Mouse (Mus musculus) kidney, postnatal 10 days (tissue): ENCODE measurements around the gene Exo5.
A peak's percentile ranks its signal among the peaks of the same experiment; 100 is the strongest.

ENCODE experiments used
- DNase-seq: peaks from one replicate; pipeline ENCODE4 v3.0.0; 2021; ENCODE audit warnings: mixed read lengths

The Exo5 gene

DNA sequence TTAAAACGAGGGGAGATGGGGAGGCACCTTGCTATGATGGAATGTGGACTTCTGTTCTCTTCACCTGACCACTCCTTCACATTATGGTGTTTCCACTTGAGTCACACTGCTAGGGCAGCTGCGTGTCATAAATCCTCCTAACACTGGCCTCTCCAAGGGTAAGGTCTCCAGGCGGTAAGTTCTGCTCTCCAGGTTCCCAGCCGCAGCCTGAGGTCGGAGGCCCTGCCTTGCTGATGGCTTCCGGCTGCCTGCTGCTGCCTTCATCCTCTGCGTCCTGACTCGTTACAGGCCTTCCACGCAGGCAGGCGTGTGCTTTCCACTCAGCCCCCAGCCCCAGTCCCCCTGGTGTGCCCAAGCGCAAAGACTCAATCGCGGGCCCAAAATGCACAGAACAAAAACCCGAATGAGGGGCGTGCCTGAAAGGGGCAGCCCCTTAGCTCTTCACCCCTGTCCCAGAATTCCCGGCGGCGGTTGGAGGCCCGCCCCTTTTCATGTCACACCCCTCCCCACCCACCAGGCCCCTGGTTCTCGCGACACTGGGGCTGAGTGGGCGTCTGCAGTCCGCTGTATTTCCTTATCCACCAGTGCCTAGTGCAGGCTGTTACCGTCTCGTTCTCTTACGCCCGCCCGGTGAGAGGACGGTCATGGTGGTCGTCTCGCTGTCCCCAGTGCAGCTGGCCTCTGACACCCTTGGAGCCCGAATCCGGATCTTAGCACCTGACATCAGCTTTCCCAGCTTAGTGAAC lies at the start of gene Exo5:
Exo5 (minus strand) TSS at position 464 of the 746 bp plus-strand sequence.
- peak; percentile 96 for DNase-seq

DNA sequence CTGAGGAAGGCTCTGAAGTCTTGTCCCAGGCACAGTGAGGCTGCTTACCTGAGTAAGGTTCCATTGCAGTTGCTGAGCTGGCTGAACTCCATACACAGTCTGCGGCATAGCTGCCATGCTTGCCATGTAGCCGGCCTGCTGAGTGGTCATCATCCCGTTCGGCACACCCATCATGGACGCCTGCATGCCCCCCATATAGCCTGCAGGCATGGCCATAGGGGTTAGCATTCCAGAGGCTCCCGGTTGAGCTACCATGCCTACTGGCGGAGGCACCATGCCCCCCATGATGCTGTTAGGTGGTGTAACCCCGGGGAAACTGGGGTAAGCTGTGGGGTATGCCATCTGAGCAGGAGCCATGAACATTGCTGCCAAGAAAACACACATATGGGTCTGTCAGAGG lies 47.0 kb upstream of the Exo5 start:
- no peak for DNase-seq

DNA sequence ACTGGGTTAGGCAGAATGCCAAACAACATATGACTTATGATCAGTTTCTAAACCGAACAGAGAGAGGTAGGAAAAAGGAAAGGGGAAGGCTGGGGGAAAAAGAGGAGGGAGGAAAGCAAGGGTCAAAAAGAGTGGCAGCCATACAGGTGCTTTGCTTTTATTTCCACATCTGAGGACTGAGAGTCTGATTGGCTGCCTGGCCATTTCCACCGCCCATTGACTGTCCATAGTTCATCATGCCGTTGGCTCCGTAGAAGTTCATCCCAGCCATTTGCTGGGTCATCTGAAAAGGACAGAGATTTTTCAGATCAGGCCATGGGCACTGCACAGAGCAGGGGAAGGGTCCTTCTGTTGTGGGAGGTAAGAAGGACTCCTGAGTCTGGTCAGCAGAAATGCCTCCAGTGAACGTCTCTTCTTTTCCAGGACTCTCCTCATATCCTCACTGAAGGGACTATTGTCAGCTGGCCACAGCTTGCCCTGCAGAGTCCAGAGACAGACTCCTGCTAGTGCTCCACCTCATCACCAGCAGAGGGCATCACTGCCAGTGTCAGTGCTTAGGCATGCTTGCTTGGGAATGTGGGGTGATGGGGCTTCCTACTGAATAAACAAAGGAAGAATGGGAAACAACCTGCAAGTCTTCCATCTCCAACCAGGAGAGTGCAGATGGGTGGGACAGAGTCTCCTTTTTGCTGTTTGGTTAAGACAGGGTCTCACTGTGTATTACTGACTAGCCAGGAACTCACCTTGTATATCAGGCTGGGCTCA lies 44.7 kb upstream of the Exo5 start:
- peak; percentile 64 for DNase-seq

DNA sequence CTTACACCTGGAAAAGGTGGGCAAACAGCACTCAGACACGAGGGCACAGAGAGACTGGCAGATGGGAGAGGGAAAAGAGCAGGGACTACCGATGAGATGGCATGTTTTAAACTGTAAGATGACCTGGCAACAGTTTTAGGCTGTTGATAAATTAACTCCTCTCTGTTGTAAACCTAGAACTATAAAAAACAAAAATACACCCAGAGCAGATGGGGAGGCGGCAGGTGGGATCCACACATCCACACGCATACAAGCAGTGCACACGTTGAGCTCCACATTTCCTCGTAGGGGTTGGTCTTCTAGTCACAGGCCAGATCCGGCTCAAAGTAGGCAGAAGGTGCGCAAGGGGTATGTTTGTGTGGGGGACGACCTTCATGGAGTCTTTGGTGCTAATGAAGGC lies 43.7 kb upstream of the Exo5 start:
- no peak for DNase-seq

DNA sequence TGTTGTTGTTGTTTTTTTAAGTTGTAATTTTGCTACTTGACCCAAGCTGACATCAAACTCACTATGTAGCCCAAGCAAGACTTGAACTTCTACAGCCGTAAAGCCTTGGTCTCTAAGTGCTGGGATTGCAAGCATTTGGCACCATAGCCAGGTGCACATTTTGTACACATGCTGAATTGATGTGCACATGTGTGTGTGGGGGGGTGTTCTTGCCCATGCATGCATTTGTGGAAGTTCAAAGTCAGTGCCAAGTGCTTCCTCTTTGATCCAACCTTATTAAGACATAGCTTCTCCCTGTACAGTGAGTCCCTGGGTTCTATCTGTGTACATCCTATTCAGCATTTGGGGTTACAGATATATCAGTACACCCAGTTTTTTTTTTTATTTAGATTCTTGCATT lies 30.8 kb upstream of the Exo5 start:
- no peak for DNase-seq

DNA sequence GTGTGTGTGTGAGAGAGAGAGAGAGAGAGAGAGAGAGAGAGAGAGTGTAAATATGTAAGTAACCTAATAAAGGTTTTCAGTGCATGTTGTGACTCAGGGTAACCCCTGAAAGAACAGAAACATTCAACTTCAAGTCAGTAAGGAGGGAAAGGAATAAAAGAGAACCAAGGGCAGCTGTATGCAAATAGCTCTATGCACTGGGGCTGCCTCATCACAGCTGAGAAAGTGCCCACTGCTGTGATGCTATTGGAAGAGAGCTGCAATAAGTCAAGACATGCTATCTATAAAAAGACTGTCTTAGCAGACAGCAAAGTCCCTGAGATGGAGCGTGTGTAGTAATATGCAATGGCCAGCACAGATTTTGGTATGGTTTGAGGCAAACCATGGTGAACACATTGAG lies 28.9 kb upstream of the Exo5 start:
- DNase-seq, result no peak

DNA sequence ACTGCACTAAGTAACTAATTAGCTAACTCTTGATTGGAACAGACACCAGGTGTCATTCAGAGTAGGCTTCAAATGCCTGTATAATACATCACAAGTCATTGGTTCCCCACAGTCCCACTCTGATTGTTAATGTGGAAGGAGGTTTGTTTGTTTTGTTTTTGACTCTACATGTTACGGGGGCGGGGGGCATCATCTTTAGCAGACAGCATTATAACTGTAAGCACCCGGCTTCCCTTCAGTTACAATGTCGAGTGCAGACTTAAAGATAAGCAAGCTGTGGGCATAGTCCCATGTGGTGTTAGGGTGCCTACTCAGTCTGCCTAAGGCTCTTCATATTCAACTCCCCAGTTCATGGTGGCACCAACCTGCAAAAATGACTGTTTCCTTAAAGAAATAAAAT lies 28.2 kb upstream of the Exo5 start:
- no peak for DNase-seq

DNA sequence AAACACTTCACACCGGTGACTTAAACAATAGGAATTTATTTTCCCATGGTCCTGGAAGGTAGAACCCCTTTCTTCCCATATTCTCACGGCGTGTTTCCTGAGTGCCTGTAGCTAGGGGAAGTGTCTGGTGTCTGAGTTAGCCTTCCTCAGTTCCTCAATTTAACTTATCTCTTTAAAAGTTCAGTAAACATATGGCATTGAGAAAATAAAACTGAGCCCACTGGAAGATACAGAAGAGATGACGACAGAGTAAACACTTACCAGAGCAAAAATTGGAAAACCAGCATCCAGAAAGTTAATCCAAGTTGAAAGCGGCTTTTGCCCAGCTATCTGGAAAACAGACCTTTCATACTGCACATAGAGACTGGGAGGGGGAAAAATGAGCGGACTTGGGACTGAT lies 27.3 kb upstream of the Exo5 start:
- DNase-seq, result no peak

DNA sequence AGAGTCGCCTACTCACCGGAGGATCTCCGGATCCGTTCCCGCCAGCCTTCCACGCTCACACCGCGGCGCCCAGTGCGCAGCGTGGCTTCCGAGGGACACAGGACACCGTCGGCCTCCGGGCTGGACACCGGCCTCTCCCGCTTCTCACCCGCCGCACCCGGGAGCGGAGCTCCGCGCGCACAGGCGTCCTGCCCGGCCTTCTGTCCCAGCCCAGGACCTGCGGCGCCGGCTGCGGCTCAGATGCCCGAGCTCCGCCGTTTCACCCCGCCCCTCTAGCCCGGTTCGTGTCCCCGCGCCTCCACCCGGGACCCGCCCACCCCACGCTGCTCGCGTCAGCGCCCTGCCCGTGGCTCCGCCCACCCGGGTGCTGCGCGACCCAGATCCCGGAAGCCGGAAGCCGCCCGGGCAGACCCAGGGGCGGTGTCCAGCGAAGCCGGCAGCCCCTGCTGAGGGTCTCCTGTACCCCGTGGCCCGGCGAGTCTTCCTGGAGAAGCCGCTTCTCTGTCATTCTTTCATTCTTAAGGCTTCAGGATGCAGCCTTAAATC lies 26.7 kb upstream of the Exo5 start, which contains the start of gene Zfp69:
Zfp69 (minus strand) TSS at position 272 of the 546 bp plus-strand sequence.
- DNase-seq, result peak; percentile 97

DNA sequence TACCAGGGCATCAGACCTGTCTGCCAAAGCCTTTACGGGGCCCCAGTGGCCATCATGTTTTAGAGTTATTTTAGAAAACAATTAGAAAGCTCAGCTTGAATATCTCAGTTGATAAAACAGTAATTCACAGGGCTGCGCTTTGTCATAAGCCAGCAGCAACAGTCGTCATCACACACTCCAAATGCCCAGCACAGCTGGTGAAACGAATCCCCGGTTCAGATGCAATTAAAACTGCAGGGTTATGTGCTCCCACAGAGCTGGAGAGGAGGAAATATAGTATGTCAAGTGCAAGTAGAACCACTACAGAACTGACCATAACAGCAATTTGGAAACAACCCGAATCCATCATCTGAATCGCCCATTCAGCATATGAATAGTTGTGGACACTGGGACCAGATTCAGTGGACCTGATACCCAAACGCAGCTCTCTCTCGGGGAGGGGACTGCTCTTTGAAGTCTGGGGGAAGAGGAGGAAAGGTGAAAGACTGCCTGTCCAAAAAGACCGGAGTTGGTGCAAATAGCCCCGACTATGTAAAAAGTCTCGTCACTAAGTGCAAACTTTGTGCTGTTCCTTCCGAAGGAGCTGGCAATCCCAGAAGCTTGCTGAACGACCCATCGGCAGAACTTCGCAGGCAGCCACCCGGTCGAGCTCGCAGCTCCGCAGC lies 26.1 kb upstream of the Exo5 start:
- peak; percentile 15 for DNase-seq

DNA sequence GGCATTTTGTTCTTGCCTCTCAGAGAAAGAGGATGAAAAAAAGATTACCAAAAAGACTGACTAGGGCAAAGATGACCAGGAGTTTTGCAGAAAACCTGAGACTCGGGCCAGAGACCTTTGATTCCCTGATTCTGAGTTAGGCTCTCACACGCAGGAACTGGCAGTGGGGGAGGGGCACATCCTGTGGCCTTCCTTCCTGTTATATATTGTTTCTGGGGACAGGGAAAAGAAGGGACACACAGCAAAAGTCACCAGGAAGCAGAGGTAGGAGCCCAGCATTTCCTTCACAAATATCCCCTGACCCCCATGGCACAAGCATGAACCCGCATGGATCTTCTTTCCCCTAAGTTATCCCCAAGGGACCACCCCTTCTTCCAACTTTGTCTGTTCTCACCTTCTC lies 24.1 kb upstream of the Exo5 start:
- DNase-seq, result peak; percentile 76

DNA sequence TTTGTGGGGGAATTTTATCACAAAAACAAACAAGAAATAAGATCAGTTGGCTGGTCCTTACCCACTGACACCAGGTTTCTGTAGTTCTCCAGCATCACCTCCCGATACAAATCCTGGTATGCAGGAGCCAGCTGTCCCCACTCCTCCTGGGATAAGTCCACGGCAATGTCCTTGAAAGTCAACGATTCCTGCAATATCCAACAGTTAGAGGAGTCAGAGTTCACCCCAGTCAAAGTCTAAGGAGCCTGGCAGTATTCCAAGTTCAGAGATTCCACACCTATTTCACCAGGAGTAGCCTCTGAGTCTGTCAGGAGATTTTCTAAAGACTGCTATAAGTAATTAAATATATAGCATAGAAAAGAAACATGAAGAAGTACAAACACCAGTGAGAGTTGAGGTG lies 10.2 kb upstream of the Exo5 start:
- DNase-seq, result no peak

DNA sequence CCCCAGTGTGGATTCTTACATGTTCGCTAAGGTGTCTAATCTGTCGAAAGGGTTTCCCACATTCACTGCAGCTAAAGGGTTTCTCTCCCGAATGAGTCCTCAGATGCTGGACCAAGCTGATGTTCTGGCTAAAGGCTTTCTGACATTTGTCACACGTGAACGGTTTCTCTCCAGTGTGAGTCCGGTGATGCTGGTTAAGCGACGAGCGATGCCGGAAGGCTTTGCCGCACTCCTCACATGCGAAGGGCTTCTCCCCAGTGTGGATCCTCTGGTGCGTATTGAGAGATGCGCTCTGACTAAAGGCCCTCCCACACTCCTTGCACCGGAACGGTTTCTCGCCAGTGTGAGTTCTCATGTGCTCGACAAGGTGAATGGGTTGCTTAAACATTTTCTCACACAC lies 5.9 kb upstream of the Exo5 start:
- DNase-seq, result no peak

DNA sequence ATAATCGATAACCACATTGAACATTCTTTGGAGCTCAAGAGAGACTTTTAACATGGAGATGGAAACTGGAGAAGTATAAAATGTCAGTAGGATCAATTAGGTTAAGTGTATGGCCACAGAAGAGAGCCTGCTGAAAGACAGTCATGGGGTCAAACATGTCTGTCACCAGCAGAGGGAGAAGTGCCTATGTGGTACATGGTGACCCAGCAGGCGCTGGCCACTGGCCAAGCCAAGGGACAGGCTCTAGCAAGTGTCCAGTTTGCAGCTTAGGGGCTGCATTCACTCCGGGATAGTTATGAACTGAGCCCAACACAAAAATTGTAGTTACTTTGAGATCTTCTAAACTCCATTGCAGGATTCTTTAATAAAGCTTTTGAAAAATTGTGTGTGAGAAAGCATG lies 3.9 kb upstream of the Exo5 start:
- DNase-seq, result peak; percentile 51

DNA sequence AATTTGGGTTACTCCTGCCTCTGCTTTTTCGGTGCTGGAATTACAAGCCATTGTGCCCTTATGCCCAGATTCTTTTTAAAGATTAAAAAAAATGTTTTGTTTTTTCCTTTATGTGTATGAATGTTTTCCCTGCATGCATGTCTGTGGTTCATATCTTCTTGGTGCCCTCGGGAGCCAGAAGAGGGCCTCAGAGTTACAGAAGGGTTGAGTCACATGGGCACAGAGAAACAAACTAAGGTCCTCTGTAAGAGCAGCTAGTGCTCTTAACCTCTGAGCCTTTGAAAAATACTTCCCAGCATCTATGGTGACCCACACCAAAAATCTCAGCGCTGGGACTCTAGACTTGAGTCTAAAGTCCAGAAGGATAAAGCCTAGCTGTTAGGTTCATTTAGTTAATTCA lies 569 bp upstream of the Exo5 start:
- peak; percentile 57 for DNase-seq

DNA sequence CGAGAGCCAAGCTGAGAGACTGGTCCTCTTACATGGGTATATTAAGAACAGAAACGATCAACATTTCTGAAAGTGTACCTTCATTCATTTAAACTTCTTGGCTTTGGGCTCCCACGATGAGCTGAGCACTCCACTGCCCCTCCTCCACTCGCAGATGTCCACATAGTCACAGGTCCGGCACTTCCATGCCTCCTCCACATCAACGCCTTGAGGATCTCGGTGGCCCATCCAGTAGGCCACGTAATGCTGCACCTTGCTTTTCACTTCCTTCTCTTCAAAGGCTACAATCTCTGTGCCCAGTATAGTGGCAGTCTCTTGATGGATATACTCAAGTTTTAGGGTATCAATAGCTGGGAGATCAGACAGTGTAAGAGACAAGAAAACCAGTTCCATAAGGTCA lies 3.4 kb downstream of the Exo5 start:
- DNase-seq, result no peak

DNA sequence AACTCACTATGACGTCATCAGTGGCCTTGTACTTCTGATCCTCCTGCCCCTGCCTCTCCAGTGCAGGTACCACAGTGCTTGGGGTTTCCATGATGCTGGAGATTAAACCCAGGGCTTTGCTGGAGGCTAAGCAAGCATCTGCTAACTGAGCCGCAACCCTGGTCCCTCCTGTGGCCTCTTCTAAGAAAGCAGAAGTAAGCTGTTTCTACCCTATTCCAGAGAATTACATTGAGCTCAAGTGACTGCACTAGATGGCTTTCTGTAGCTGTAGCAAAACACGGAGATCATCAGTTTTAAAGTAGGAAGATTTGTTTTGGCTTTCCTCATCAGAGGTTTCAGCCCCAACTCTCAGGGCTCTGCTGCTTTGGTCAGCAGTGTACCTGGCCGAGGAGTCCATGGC lies 10.3 kb downstream of the Exo5 start:
- DNase-seq, result no peak

DNA sequence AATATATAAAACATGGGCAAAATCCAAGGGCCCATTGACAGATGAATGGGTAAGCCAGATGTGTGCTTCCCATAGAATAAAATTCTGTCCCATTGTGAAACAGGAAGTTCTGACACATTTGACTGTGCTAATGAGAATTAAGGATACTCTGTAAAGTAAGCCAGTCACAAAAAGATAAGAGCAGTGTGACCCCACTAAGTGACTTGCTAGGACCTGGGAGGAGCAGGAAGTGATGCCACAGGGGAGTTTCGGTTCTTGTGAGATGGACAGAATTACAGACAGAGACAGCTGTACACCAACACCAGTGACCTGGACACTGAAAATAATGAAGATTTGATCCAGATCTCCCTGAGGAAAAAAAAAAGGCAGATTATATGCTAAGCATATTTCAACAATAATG lies 11.0 kb downstream of the Exo5 start:
- DNase-seq, result no peak

DNA sequence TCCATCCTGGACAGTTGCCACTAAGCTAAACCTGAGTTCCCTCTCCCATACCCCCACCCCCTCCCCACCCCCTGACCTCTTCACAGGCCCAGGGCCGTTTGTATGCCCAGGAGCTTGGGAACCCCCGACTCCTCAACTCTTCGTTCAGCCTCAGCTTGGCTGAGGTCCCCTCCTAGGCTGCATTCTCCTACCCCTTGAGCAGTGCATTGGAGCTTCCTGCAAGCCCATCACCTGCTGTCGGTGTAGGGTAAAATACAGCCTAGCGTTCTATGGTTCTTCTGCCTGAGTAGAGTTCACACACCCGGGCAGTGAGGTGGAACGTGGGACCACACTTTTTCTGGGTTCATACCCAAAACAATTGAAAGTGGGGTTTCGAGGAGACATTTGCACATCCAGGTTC lies 11.4 kb downstream of the Exo5 start:
- DNase-seq, result no peak

DNA sequence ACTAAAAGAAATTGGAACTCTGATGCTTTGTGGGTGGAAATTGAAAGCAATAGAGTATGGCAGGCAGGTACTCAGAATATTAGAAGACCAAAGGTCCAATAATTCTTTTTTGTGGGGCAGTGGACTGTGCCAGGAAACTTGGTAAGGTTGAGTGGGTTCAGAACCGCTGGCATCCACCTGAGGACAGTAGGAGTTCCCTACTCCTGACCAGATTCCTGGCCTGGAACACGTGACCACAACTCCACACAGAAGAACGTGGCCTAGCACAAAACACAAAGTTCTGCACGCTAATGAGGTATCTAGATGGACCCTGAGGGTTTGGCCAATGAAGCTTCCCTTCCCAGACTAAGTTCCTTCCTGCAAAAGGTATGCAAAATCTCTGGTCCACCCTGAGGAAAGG lies 12.0 kb downstream of the Exo5 start:
- no peak for DNase-seq

DNA sequence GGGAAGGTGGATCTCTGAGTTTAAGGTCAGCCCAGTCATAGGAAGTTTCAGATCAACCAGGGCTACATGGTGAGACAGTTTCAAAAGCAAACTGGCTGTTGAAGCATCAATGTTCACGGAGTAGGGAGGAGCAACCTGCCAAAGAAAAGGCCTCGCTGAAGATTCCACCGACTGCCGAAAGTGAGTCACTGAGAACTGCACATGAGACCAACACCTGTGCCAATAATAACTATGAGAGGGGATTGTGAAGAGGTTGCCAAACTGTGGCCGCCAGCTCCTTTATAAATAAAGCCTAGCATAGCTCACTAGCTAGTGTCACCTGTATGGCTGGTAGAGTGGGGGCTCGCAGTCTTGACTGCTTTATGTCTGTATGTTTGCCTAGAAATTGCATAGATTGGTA lies 13.7 kb downstream of the Exo5 start:
- DNase-seq, result no peak

DNA sequence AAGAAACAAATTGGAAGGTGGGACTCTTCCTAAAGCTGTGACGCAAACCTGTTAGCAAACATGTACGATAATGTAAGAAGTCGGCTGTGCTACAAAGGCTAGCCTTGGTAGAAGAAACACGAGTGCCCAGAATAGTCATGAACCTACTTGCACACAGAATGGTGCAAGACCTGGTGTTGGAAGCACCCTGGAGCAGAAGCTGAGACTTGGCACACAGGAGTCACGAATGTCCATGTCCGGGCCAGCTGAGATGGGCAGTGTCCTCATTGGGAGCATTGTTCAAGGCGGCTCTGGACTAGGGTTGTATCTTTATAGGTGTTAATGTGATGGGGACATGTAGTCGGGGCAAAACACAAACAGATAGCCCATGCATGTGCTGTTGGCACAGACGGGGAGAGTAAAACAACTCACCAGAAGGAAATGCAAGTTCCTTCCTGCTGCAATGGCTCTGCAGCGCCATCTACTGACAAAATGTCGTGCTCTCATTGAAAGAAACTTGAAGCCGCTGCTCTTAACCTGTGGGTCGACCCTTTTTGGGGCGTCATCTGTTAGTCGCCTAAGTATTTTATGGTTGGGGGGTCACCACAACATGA lies 15.2 kb downstream of the Exo5 start:
- peak; percentile 76 for DNase-seq

DNA sequence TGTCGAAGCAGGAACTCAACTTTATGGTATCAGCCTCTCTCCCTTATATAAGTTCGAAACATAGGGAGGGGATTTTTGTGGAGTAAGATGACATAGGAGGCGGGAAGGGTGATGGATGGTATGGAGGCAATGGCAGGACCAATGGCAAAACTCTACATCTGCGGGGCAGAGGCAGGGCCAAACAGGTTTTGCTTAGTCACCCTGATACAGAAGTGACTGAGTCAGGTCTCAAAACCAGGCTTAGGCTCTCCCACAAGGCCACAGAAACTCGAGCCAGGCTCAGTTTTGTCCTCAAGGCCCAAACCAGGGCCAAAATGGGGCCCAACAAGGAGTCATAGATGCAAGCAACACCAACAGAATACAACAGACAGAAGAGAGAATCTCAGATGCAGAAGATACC lies 19.2 kb downstream of the Exo5 start:
- no peak for DNase-seq
